Mouse (Mus musculus) T-cell, adult 2 months (primary cell): ENCODE results near the gene Gpa33.

ENCODE experiments used
- DNase-seq: peaks from one replicate; pipeline ENCODE4 v3.0.0; 2022; ENCODE audit warnings: low spot score

The Gpa33 gene

DNA sequence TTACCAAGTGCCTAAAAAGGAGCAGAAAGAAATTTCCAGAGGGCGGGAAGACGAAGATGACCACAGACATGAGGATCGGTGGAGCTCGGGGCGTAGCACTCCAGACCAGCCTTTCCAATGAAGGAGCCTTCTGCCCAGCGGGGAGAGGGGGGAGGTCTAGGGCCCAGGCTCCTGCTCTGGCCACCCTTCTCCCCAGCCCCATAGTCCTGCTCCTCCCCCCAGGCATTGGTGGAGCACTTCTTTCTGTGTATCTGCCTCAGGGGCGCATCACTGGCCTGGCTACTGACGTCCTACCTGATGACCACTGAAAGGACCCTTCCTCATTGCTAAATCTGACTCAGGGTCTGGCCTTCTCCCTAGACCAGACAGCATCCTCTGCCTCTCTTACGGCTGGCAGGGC lies 35.1 kb downstream of the Gpa33 start:
- no peak for DNase-seq

GRCm38 (mm10) chr1:166167405-166167804 lies 37.4 kb downstream of the Gpa33 start:
- DNase-seq: no peak

DNA sequence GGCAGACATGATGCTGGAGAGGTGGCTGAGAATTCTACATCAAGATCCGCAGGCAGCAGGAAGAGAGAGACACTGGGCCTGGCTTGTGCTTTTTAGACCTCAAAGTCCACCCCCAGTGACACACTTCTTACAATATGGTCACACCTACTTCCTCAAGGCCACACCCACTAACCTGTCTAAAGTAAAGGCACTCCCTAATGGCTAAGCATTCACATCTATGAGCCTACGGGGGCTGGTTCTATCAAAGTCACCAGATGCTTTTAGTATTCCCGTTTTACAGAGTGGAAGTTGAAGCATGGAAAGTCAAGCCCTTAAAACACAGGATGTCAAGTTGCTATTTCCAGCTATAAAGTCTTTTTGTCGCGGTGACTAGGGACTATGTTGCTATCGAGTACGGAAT lies 38.0 kb downstream of the Gpa33 start:
- DNase-seq: no peak

DNA sequence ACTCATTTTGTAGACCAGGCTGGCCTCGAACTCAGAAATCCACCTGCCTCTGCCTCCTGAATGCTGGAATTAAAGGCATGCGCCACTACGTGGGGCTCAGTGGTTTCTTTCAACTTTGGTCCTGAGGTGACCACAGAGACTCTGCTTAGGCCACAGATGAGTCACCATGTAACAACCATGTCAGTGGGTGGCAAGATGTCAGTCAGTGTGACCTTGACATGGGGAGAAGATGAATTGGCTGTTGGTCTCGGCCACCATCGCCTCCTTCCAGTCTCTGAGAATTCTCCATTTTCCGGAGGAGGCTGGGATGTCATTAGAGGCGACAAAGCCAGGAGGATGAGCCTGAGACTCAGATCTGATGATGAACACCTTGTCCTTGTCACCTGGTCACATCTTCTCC lies 39.7 kb downstream of the Gpa33 start:
- DNase-seq: no peak

- no peak for DNase-seq
Measured at GRCm38 (mm10) chr1:166170852-166171251, 40.8 kb downstream of the Gpa33 start.

- DNase-seq: no peak
Measured at GRCm38 (mm10) chr1:166172992-166173391, 43.0 kb downstream of the Gpa33 start.

DNA sequence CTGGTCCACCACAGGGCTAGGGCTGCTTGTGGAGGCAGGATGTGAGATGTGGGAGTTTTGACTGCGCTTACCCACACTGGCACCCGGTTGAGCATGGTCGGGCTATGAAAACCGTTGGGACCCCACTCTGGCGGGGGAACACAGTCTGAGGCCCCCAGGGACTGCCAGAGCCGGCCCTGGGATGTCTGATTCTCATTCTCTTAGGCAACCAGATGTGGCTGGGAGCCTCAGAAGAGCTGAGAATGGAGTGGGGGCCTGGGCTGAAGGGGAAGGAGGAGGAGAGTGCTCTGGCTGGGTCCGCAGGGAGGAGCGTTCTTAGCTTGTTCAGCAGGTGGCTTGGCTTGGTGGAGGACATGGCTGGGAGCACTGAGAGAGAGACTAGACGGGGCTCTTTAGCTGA lies 43.6 kb downstream of the Gpa33 start:
- no peak for DNase-seq

DNA sequence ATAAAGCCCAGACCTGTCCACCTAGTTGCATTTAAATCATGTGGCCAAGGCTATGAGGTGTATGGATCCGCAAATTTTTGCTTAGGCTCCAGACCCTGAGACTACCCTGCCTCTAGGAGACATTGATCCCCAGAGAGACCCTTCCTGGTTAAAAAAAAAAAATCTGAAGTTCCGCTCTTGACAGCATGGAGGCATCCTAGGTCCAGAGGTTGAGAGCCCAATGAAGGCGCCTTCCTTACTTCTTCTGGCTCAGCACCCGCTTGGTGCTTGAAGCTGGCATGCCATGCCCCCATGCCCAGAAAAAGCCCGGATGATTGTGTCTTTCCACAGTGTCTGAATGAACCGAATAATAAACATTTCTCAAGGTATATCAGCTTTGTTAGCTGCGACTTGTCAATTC lies 51.5 kb downstream of the Gpa33 start:
- DNase-seq: no peak

- DNase-seq: no peak
Measured at GRCm38 (mm10) chr1:166182952-166183627, 53.1 kb downstream of the Gpa33 start.

GRCm38 (mm10) chr1:166184391-166185229 lies 54.6 kb downstream of the Gpa33 start:
- no peak for DNase-seq

- DNase-seq: no peak
Measured at GRCm38 (mm10) chr1:166185357-166185756, 55.3 kb downstream of the Gpa33 start.

DNA sequence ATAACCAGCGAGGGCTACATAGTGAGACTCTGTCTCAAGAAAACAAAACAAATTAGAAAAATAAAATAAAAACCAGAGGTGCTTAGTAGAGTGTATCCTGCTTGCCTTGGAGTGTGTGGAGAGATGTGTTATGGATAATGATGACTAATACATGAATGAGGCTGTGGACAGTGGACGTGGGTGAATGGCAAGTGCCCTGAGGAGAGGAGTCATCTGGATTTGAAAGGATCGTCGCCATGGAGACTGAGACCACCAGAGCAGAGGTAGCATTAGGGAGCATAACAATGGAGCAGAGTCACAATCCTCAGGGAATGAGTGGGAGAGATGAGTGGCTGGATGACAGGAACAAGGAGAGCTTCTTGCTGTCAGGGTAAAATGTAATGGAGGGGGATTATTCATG lies 59.8 kb downstream of the Gpa33 start:
- no peak for DNase-seq

DNA sequence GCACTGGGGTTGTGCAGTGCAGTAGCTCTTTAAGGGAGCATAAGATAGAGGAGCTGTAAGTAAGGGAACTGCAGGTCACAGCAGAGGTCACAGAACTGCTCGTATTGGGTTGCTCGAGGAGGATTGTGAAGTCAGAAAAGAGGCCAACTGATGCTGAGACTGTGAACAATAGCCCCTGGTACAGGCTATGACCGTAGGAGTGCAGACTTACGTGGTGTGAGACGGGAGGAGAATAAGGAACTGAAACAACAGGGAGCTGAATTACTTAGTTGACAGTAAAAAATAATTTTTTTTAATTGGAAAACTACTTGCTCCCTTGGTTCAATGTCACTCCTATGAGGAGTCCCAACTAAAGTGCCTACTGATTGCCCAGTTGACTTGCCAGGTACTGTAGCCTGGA lies 74.1 kb downstream of the Gpa33 start:
- no peak for DNase-seq

- no peak for DNase-seq
Measured at GRCm38 (mm10) chr1:166205159-166205558, 75.1 kb downstream of the Gpa33 start.

GRCm38 (mm10) chr1:166209371-166209770 lies 79.3 kb downstream of the Gpa33 start:
- DNase-seq: no peak

GRCm38 (mm10) chr1:166214181-166214580 lies 84.1 kb downstream of the Gpa33 start:
- no peak for DNase-seq
